In genomic region chr6:6881115-6881637, GRCm38 (mm10) we compare ENCODE assay signal across 9 mouse cellular contexts. TPM values are rescaled to one million over a fixed set of nuclear protein-coding genes. Genes with fewer than 3 reads are reported as not detected.
DNase-seq lines count a peak whose midpoint lies in the region; ATAC-seq and TF ChIP-seq lines count a peak whose summit lies in the region.
"Had no signal": no experiment of that assay in that cellular context is flagged by ENCODE, and none has a peak within 500 bp of the region (broad histone marks: within the 10 kb centered on the region; RNA-seq: fewer than 3 reads in every experiment).

No protein-coding gene starts in this region.

- H3K36me3 ChIP-seq in heart, embryonic 16.5 days (ENCODE audit: control insufficient read depth, insufficient read depth): no peaks in the 10 kb centered on the region
- H3K36me3 ChIP-seq in liver, postnatal 0 days (replicated peaks; ENCODE audit: insufficient read depth, low read length): no peaks in the 10 kb centered on the region

- H3K27me3 ChIP-seq in heart, embryonic 16.5 days (ENCODE audit: control insufficient read depth, insufficient read depth, low read length): peaks cover 72% of the 10 kb centered on the region
- H3K27me3 ChIP-seq in liver, postnatal 0 days (ENCODE audit: insufficient read depth, low read length): peaks cover 75% of the 10 kb centered on the region

- no peak; the same call in 1 of the 2 replicates for ATAC-seq in heart, embryonic 16.5 days (replicated peaks; ENCODE audit: extremely low read depth, insufficient read depth, low FRiP score)
- ATAC-seq in liver, postnatal 0 days: no peak
- ATAC-seq in inflammation-experienced regulatory T-cells, adult 6 months: no peak

- H3K4me3 ChIP-seq in heart, embryonic 16.5 days (ENCODE audit: low read length): peak overlapping the region; percentile 62
- H3K4me3 ChIP-seq in liver, postnatal 0 days (ENCODE audit: low read depth, low read length): 0 out of 2 replicates have a peak overlapping the region, but pooled peaks have one; percentile 10

- peak; percentile 90 for DNase-seq in heart, adult 11 months
- DNase-seq in heart, postnatal 4 days: no peak
- DNase-seq in ES-CJ7 (ENCODE audit: low read depth, low spot score): peak; percentile 27
- DNase-seq in liver, postnatal 0 days: no peak
- DNase-seq in thymus, postnatal 0 days (ENCODE audit: low spot score): no peak
- no peak for DNase-seq in right cerebral cortex, postnatal 14 days

- H3K9ac ChIP-seq in heart, embryonic 16.5 days (ENCODE audit: low read length): peak overlapping the region; percentile 57
- no peak overlapping the region for H3K9ac ChIP-seq in liver, postnatal 0 days (replicated peaks)

- no peak for TF ChIP-seq EP300 in liver, postnatal 0 days (IDR thresholded peaks at IDR 0.05; ENCODE audit: low read depth)

- under 1% methylated on average over 30 of the region's 30 CpGs for WGBS in heart, embryonic 16.5 days
- 2% methylated on average over 29 of the region's 30 CpGs for WGBS in liver, postnatal 0 days (ENCODE audit: insufficient replicate concordance)

- peak overlapping the region; percentile 90 for H3K4me2 ChIP-seq in heart, embryonic 16.5 days (ENCODE audit: low read depth, low read length)
- peak overlapping the region; percentile 47 for H3K4me2 ChIP-seq in liver, postnatal 0 days (ENCODE audit: low read depth, low read length)

- TF ChIP-seq CTCF in liver, postnatal 0 days (IDR thresholded peaks at IDR 0.05; ENCODE audit: low read depth): no peak

- peaks cover 8% of the 10 kb centered on the region for H3K4me1 ChIP-seq in heart, embryonic 16.5 days (ENCODE audit: control insufficient read depth, insufficient read depth, low read length)
- H3K4me1 ChIP-seq in liver, postnatal 0 days (ENCODE audit: insufficient read depth): no peaks in the 10 kb centered on the region

- H3K9me3 ChIP-seq in heart, embryonic 16.5 days (replicated peaks; ENCODE audit: control insufficient read depth, low read length): no peaks in the 10 kb centered on the region
- no peaks in the 10 kb centered on the region for H3K9me3 ChIP-seq in liver, postnatal 0 days (ENCODE audit: low read length)

- no peak overlapping the region for H3K27ac ChIP-seq in heart, embryonic 16.5 days (ENCODE audit: low read length)
- H3K27ac ChIP-seq in liver, postnatal 0 days (ENCODE audit: low read depth): no peak overlapping the region

RNA-seq across cellular contexts. Expression of gene Dlx5, which starts 0.7 kb away (rescaled TPM):
- under 1 TPM; 0.43 to 0.50 TPM for total RNA-seq in heart, postnatal 4 days (2021)
- polyA plus RNA-seq in heart, embryonic 16.5 days (2015; fragmentation: Nextera tagmentation; extraction: Ambion mirVana): 1.1 and 1.4 TPM in 2 replicates
- polyA plus RNA-seq in liver, postnatal 0 days (2015; fragmentation: Nextera tagmentation; extraction: Ambion mirVana): not detected in 2 replicates
- polyA plus RNA-seq in thymus, postnatal 0 days (2015; fragmentation: Nextera tagmentation; extraction: Ambion mirVana): 0.23 and 0.50 TPM in 2 replicates
- not detected for polyA plus RNA-seq in inflammation-experienced regulatory T-cells, adult 6 months (2017; shearing (Covaris generic))
- total RNA-seq: neutrophil, adult 5-6 weeks had no signal

RNA-seq across cellular contexts. Expression of gene Dlx6, which starts 18.0 kb away (rescaled TPM):
- not detected for total RNA-seq in heart, postnatal 4 days (2021)
- not detected in 2 replicates for polyA plus RNA-seq in heart, embryonic 16.5 days (2015; fragmentation: Nextera tagmentation; extraction: Ambion mirVana)
- polyA plus RNA-seq in liver, postnatal 0 days (2015; fragmentation: Nextera tagmentation; extraction: Ambion mirVana): not detected in 2 replicates
- polyA plus RNA-seq in thymus, postnatal 0 days (2015; fragmentation: Nextera tagmentation; extraction: Ambion mirVana): not detected in 2 replicates
- not detected for polyA plus RNA-seq in inflammation-experienced regulatory T-cells, adult 6 months (2017; shearing (Covaris generic))
- total RNA-seq: neutrophil, adult 5-6 weeks had no signal

Comparison
In these comparisons a context has a peak if more than half of its experiments do, and no peak if none do; other contexts are left out.
1. DNase-seq: peak in heart, adult 11 months (single experiment) and ES-CJ7 (single experiment); none in heart, postnatal 4 days (single experiment), liver, postnatal 0 days (single experiment), thymus, postnatal 0 days (single experiment) and right cerebral cortex, postnatal 14 days (single experiment).